Mouse (Mus musculus) lung, embryonic 16.5 days (tissue): ENCODE results near the gene Olfr1380. TPM values are rescaled to one million over a fixed set of nuclear protein-coding genes. Genes with fewer than 3 reads are reported as not detected.

Experiments
- polyA plus RNA-seq: library from polyadenylated mRNA; unstranded; fragments of >200 nt; fragmentation: Nextera tagmentation; extraction: Ambion mirVana; gene quantifications from 2 replicates; pipeline ENCODE4 v1.2.1, GENCODE M21; 2015

The Olfr1380 gene
- polyA plus RNA-seq, 1 experiment from 2014 or later = not detected

Other genes with a start within 250 kb of the Olfr1380 start
- gene Olfr1391, start 234.1 kb upstream of the Olfr1380 start, polyA plus RNA-seq = not detected in 2 replicates
- not detected in 2 replicates for gene Olfr1390, start 221.7 kb upstream of the Olfr1380 start, polyA plus RNA-seq
- not detected in 2 replicates for gene Olfr1389, start 133.8 kb upstream of the Olfr1380 start, polyA plus RNA-seq
- 0.05 TPM in 1 of 2 replicates, not detected in the other for gene Olfr1388, start 120.3 kb upstream of the Olfr1380 start, polyA plus RNA-seq
- not detected in 2 replicates for gene Olfr1387, start 101.5 kb upstream of the Olfr1380 start, polyA plus RNA-seq
- not detected in 2 replicates for gene Olfr1386, start 91.8 kb upstream of the Olfr1380 start, polyA plus RNA-seq
- not detected in 2 replicates for gene Olfr1385, start 67.8 kb upstream of the Olfr1380 start, polyA plus RNA-seq
- gene Olfr1384, start 50.2 kb upstream of the Olfr1380 start, polyA plus RNA-seq = not detected in 2 replicates
- not detected in 2 replicates for gene Olfr1383, start 37.2 kb upstream of the Olfr1380 start, polyA plus RNA-seq
- not detected in 2 replicates for gene Olfr1382, start 28.6 kb upstream of the Olfr1380 start, polyA plus RNA-seq
- gene Olfr1381, start 13.4 kb upstream of the Olfr1380 start, polyA plus RNA-seq = not detected in 2 replicates
- gene Flt4, start 52.4 kb downstream of the Olfr1380 start, polyA plus RNA-seq = 8.8 and 10.7 TPM in 2 replicates
- gene Scgb3a1, start 106.7 kb downstream of the Olfr1380 start, polyA plus RNA-seq = 3.1 and 12.6 TPM in 2 replicates
- 54.2 and 57.1 TPM in 2 replicates for gene Cnot6, start 155.8 kb downstream of the Olfr1380 start, polyA plus RNA-seq
- gene Gfpt2, start 237.3 kb downstream of the Olfr1380 start, polyA plus RNA-seq = 9.7 and 11.8 TPM in 2 replicates